Mouse (Mus musculus) liver, postnatal 0 days (tissue): ENCODE data around the gene Psmg1.

Experiments
- CTCF ChIP-seq: sonication (generic); IDR thresholded peaks from 2 replicates; pipeline ENCODE4 v1.5.1; 2016; ENCODE audit warnings: antibody characterized with exemption, low read depth
- EP300 ChIP-seq: IDR thresholded peaks from 2 replicates; pipeline ENCODE4 v1.6.1; 2016; ENCODE audit warnings: antibody characterized with exemption, low read depth, mild to moderate bottlenecking

GRCm38 (mm10) chr16:95954341-95954740 lies 36.4 kb downstream of the Psmg1 start:
- no peak for TF ChIP-seq CTCF
- no peak for TF ChIP-seq EP300
